Mouse (Mus musculus): ENCODE data around the gene Camkk2. TPM values are rescaled to one million over a fixed set of nuclear protein-coding genes. Genes with fewer than 3 reads are reported as not detected.

Gene Camkk2
- polyA plus RNA-seq, 1 experiment from 2014 or later = 36.2 TPM

DNA sequence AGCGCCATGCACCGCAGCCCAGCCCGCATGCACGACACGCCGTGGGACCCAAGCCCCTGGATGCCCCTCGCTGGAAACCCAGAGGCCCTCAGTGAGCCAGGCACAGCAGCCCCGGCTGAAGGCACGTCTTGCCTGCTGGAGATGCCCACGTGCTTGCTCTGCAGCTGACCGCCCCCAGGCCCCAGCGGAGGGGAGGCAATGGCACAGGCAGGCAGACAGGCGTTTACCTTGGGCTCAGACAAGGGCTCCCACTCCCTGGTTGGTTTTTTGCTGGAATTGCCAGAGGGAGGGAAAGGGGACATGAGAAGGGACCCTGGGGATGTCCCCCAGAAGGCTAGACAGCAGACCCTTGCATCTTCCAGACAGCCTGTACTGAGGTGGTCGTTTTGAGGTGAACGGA lies 42.4 kb downstream of the Camkk2 start:
- 89% methylated on average over 15 of the region's 15 CpGs for WGBS
- H3K36me3 ChIP-seq (ENCODE audit: insufficient read depth) = peaks cover 35% of the 10 kb centered on the region
- no peak for ATAC-seq (ENCODE audit: insufficient read depth)

DNA sequence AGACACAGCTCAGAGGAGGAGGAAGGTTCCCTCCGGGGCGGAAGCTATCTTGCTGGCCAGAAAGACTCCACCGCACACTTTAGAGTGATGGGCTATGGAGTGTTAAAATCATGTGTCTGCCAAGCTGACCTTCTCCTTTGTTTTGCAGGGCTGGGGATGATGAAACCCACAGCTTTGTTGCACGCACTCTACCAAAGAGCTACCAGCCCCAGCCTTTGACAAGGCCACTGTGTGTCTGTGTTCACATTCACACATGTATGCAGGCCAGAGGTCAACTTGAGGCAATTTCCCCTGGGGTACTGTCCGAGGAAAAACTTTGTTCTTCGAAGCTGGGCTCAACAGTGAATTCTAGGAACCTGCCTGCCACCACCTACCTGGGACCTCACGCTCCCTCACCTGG lies 43.4 kb downstream of the Camkk2 start:
- no peak for TF ChIP-seq CTCF (IDR thresholded peaks at IDR 0.05; ENCODE audit: low read depth)
- ATAC-seq (ENCODE audit: insufficient read depth) (no peak), DNase-seq (no peak)
- Histone ChIP-seq H3K36me3 (ENCODE audit: insufficient read depth) (peaks cover 30% of the 10 kb centered on the region), H3K9ac (no peak overlapping the region), H3K4me1 (ENCODE audit: insufficient read depth) (peaks cover 10% of the 10 kb centered on the region; the same call in 1 of the 2 replicates), H3K4me2 (no peak overlapping the region), H3K27me3 (ENCODE audit: insufficient read depth, low read length) (no peaks in the 10 kb centered on the region), H3K27ac (ENCODE audit: low read depth) (no peak overlapping the region), H3K4me3 (ENCODE audit: low read depth, low read length) (no peak overlapping the region), H3K9me3 (ENCODE audit: low read depth, low read length) (no peaks in the 10 kb centered on the region)
- 87% methylated on average over 7 of the region's 7 CpGs for WGBS

More for the DNA sequence above, 42.4 kb downstream of the Camkk2 start:
- Histone ChIP-seq H3K9me3 (ENCODE audit: low read depth, low read length) (no peaks in the 10 kb centered on the region), H3K4me1 (ENCODE audit: insufficient read depth) (0 out of 2 replicates have a peak, but pooled peaks cover 7% of the 10 kb centered on the region), H3K4me3 (ENCODE audit: low read depth, low read length) (no peak overlapping the region), H3K27me3 (ENCODE audit: insufficient read depth, low read length) (no peaks in the 10 kb centered on the region), H3K27ac (ENCODE audit: low read depth) (no peak overlapping the region), H3K4me2 (no peak overlapping the region), H3K9ac (no peak overlapping the region)
- DNase-seq = no peak
- no peak for TF ChIP-seq CTCF (IDR thresholded peaks at IDR 0.05; ENCODE audit: low read depth)

DNA sequence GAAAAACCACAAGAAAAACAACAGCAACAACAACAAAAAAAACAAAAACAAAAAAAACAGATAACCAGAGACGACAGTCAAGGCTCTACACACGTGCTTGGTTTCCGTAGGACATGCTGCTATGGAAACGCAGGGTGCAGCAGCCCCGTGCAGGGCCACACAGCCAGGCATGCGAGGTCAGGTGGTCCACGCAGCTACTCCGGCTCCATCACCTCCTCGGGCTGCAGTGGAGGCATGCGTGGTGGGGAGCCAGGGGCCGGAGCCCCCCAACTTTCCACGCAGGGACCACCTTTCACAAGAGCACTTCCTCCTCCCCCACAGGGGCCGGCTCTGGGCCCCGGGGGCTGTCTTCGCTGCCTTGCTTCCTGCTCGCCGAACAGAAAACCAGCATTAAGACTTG lies 45.3 kb downstream of the Camkk2 start:
- Histone ChIP-seq H3K27me3 (ENCODE audit: insufficient read depth, low read length) (no peaks in the 10 kb centered on the region), H3K9me3 (ENCODE audit: low read depth, low read length) (no peaks in the 10 kb centered on the region), H3K36me3 (ENCODE audit: insufficient read depth) (peaks cover 20% of the 10 kb centered on the region; the same call in 1 of the 2 replicates), H3K4me2 (no peak overlapping the region), H3K9ac (no peak overlapping the region), H3K4me3 (ENCODE audit: low read depth, low read length) (no peak overlapping the region), H3K4me1 (ENCODE audit: insufficient read depth) (peaks cover 10% of the 10 kb centered on the region; the same call in 1 of the 2 replicates), H3K27ac (ENCODE audit: low read depth) (no peak overlapping the region)
- WGBS = 62% methylated on average over 17 of the region's 17 CpGs
- no peak for ATAC-seq (ENCODE audit: insufficient read depth)
- no peak for TF ChIP-seq CTCF (IDR thresholded peaks at IDR 0.05; ENCODE audit: low read depth)
- DNase-seq = no peak

DNA sequence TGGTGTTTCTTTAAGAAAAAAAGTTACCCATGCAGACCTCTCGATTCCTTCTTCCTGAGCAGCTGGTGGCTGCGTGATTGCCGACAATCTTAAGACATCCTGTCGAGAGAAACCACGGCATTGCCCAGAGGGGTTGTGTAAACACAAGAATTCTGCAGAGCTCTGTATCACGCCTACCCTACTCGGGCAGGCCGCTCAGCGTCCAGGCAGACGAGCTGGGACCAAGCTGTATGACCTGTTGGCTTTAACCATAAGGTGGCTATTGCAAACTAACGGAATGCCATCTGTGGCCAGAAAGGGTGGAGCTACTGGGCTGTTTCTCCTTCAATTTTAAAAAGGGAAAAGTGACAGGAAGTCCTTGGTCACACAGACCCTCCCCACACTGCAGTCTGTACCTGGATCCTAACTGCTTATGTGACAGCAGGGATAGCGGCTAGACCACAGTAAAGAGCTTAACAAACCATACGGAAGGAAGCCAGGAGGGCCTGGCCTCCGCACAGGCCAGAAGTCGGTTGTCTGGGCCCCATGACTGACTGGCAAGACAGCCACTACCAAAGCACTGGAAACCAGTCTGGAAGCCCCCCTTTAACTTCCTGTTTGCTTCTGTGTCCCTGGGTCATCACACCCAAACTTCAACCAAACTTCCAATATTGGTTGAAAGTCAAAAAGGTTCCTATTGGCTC lies 47.1 kb downstream of the Camkk2 start:
- H3K4me2 ChIP-seq = peak overlapping the region; percentile 29

DNA sequence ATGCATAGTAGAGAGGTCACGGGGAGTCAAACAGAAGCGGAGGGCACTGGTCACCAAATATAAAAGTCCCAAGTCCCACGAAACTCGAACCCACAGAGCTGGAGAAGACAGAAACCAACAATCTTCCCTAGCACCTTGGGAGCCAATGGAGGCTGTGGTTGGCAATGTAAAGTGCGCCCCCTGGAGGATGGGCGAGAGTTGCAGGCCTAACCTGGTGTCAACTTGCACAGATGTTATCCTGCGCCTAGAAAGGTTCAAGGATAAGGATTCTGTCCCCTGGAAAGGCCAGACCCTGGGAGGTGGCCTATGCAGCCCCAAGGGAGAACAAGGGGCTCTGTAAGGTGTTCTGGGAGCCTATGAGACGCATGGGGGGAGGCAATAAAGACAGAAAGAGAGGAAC lies 47.9 kb downstream of the Camkk2 start:
- peak; percentile 82 for TF ChIP-seq CTCF (IDR thresholded peaks at IDR 0.05; ENCODE audit: low read depth)
- Histone ChIP-seq H3K9ac (no peak overlapping the region), H3K36me3 (ENCODE audit: insufficient read depth) (peaks cover 12% of the 10 kb centered on the region; the same call in 1 of the 2 replicates), H3K4me1 (ENCODE audit: insufficient read depth) (peaks cover 10% of the 10 kb centered on the region; the same call in 1 of the 2 replicates), H3K27me3 (ENCODE audit: insufficient read depth, low read length) (no peaks in the 10 kb centered on the region), H3K9me3 (ENCODE audit: low read depth, low read length) (no peaks in the 10 kb centered on the region), H3K4me2 (peak overlapping the region; percentile 29; the same call in 1 of the 2 replicates), H3K4me3 (ENCODE audit: low read depth, low read length) (no peak overlapping the region), H3K27ac (ENCODE audit: low read depth) (peak overlapping the region; percentile 83)
- WGBS = 61% methylated on average over 8 of the region's 8 CpGs
- DNase-seq (peak; percentile 63), ATAC-seq (ENCODE audit: insufficient read depth) (no peak)

More for the DNA sequence above, 47.1 kb downstream of the Camkk2 start:
- no peaks in the 10 kb centered on the region for H3K9me3 ChIP-seq (ENCODE audit: low read depth, low read length)
- no peak overlapping the region for H3K4me3 ChIP-seq (ENCODE audit: low read depth, low read length)
- H3K36me3 ChIP-seq (ENCODE audit: insufficient read depth) = peaks cover 20% of the 10 kb centered on the region; the same call in 1 of the 2 replicates
- no peaks in the 10 kb centered on the region for H3K27me3 ChIP-seq (ENCODE audit: insufficient read depth, low read length)
- peaks cover 10% of the 10 kb centered on the region; the same call in 1 of the 2 replicates for H3K4me1 ChIP-seq (ENCODE audit: insufficient read depth)
- ATAC-seq (ENCODE audit: insufficient read depth) (peak; percentile 81), DNase-seq (peak; percentile 81)
- H3K27ac ChIP-seq (ENCODE audit: low read depth) = peak overlapping the region; percentile 83
- 11% methylated on average over 15 of the region's 15 CpGs for WGBS
- TF ChIP-seq CTCF (IDR thresholded peaks at IDR 0.05; ENCODE audit: low read depth) = no peak; the same call in 1 of the 2 replicates
- no peak overlapping the region for H3K9ac ChIP-seq

DNA sequence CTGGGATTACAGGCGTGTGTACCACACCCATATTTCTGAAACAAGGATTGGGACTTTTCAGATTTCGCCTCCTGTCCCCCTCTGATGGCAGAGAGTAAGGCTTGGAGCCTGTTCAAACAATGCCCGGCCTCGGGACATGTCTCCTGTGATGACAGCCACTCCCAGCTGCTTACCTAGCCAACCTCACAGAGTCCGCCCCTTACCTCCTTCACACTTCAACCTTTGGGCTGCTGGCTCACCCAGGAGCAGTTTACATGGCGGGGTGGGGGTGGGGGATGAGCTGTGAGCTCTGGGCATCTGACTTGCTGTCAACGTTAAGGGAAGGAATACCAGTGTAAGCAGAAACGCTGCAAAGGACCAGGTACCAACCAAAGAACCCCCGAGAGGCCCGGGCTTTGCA lies 48.4 kb downstream of the Camkk2 start:
- no peak for DNase-seq
- 64% methylated on average over 10 of the region's 10 CpGs for WGBS
- no peak for TF ChIP-seq CTCF (IDR thresholded peaks at IDR 0.05; ENCODE audit: low read depth)

DNA sequence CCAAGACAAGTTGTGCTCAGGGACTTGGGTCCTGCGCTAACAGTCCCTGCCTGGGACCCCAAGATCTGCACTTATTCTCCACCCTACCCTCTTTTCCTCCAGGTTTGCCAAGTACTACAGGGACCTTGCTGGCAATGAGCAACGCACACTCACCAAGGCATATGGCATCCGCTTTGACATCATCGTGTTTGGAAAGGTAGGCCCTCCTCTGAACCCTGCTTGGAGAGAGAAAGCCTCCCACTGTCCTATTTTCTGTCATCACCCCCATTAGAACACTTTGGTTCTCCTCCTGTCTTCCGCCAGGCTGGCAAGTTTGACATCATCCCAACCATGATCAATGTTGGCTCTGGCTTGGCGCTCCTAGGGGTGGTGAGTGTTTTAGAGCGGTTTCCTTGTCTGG lies 52.1 kb downstream of the Camkk2 start:
- TF ChIP-seq CTCF (IDR thresholded peaks at IDR 0.05; ENCODE audit: low read depth) = no peak
- 0 out of 2 replicates have a peak, but pooled peaks cover 2% of the 10 kb centered on the region for H3K36me3 ChIP-seq (ENCODE audit: insufficient read depth)
- H3K9ac ChIP-seq = no peak overlapping the region
- H3K4me2 ChIP-seq = no peak overlapping the region
- ATAC-seq (ENCODE audit: insufficient read depth) = no peak
- WGBS = 89% methylated on average over 7 of the region's 7 CpGs
- no peak overlapping the region for H3K27ac ChIP-seq (ENCODE audit: low read depth)
- H3K9me3 ChIP-seq (ENCODE audit: low read depth, low read length) = peaks cover 3% of the 10 kb centered on the region; the same call in 1 of the 2 replicates
- H3K4me3 ChIP-seq (ENCODE audit: low read depth, low read length) = no peak overlapping the region
- H3K27me3 ChIP-seq (ENCODE audit: insufficient read depth, low read length) = no peaks in the 10 kb centered on the region
- H3K4me1 ChIP-seq (ENCODE audit: insufficient read depth) = peaks cover 4% of the 10 kb centered on the region; the same call in 1 of the 2 replicates
- DNase-seq = no peak

More for the DNA sequence above, 48.4 kb downstream of the Camkk2 start:
- H3K4me2 ChIP-seq = no peak overlapping the region
- H3K9ac ChIP-seq = no peak overlapping the region
- ATAC-seq (ENCODE audit: insufficient read depth) = no peak
- no peak overlapping the region for H3K4me3 ChIP-seq (ENCODE audit: low read depth, low read length)
- H3K36me3 ChIP-seq (ENCODE audit: insufficient read depth) = peaks cover 8% of the 10 kb centered on the region; the same call in 1 of the 2 replicates
- peaks cover 10% of the 10 kb centered on the region; the same call in 1 of the 2 replicates for H3K4me1 ChIP-seq (ENCODE audit: insufficient read depth)
- no peak overlapping the region for H3K27ac ChIP-seq (ENCODE audit: low read depth)
- no peaks in the 10 kb centered on the region for H3K27me3 ChIP-seq (ENCODE audit: insufficient read depth, low read length)
- H3K9me3 ChIP-seq (ENCODE audit: low read depth, low read length) = no peaks in the 10 kb centered on the region
